Mouse (Mus musculus) ES-E14 (cell line): ENCODE data around the gene Cactin.

Experiments
- CHD2 ChIP-seq: IDR thresholded peaks from 2 replicates; pipeline ENCODE4 v1.6.1; 2014; ENCODE audit warnings: mild to moderate bottlenecking, low read depth, low read length, inconsistent platforms
- HCFC1 ChIP-seq: IDR thresholded peaks from 2 replicates; pipeline ENCODE4 v1.6.1; 2012; ENCODE audit warnings: low read length, inconsistent platforms, borderline replicate concordance; ENCODE audit not compliant: insufficient read depth
- MAFK ChIP-seq: IDR thresholded peaks from 2 replicates; pipeline ENCODE4 v1.6.1; 2014; ENCODE audit warnings: mild to moderate bottlenecking, low read depth, low read length, inconsistent platforms; ENCODE audit not compliant: insufficient read depth
- ZC3H11A ChIP-seq: IDR thresholded peaks from 2 replicates; pipeline ENCODE4 v1.6.1; 2012; ENCODE audit warnings: low read depth, mild to moderate bottlenecking, inconsistent platforms, low read length, borderline replicate concordance

DNA sequence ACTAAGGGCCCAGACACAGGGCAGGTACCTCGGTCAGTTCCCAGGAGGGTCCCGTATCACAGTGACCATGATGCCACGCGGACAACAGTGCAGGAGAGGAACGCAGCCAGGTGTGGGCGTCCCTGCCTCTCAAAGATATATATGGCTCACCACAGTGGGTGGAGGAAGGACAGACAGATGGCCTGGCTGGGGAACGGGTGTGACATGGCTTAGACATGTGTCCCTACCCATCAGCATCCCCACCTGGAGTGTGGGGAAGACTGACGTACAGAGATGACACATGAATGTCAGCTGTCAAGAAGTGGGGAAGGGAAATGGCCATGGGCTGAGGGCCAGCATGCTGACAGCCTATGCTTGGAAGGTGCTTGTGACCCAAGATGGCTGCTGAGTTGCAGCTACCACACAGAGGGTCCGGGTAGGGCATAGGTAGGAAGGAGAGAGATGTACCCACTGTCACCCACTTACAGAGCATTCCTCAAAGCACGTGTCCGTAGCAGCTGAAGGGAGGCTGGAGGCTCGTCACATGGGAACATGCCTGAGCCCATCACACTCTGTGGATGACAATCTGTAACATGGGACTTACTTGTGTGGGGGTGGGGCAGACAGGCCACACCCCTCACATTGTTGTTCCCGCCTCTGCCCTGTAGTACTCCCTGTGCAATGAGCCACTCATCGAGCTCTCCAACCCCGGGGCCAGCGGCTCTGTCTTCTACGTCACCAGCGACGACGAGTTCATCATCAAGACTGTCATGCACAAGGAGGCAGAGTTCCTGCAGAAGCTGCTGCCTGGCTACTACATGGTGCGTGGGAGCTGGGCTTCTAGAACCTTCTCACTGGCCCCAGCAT is 13.8 kb upstream of the Cactin start:
- TF ChIP-seq MAFK = no peak
- TF ChIP-seq HCFC1 = no peak
- TF ChIP-seq ZC3H11A = no peak
- no peak for TF ChIP-seq CHD2
